Mouse (Mus musculus): ENCODE measurements around the gene Atcay. TPM values are rescaled to one million over a fixed set of nuclear protein-coding genes. Genes with fewer than 3 reads are reported as not detected.

The Atcay gene
- total RNA-seq, 2 experiments from 2014 or later: not detected

DNA sequence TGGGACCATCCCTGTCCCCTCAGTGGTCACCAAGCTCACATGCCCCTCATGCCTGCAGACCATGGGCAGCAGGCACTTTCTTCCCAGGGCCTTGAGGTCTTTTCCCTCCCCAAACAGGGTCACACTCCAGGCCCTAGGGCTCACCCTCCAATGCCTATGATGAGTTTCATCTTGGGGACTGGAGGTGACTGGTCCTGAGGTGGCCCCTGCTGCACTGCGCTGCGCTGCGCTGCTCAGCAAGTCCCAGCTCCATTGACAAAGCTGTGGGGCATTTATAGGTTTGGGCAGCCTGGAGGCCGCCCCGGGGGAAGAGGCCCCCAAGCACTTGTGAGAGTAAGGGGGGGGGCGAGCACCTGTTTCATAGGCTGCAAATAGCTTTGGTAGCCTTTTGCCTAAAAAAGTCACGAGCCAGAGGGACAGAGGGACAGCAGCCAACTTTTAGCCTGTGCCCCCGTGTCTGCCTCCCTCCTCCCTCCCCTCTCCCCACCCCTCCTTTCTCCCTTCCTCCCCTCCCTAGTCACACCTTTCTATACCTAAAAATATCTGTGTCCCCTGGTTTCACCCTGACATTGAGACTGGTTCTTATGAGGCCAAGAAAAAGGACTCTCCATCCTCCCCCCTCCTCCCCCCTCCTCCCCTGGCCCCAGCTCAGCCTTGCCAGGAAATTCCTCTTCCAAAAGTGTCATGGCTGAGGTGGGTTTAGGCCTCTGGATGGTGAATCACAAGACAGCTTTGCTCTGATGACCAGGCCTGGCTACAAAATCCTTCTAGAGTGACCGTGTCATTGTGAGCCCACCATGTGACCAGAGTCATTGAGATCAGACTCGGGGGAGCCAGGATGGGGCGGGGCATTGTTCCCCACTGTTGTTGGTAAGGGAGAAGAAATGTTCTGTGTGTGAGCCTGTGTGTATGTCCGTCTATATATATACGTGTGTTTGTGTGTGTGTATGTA, 28.6 kb downstream of the Atcay start, which contains the start of gene Nmrk2:
Nmrk2 (minus strand) TSS at position 245 of the 952 bp plus-strand sequence.
- ATAC-seq (replicated peaks; ENCODE audit: poor library complexity, severe bottlenecking): no peak

DNA sequence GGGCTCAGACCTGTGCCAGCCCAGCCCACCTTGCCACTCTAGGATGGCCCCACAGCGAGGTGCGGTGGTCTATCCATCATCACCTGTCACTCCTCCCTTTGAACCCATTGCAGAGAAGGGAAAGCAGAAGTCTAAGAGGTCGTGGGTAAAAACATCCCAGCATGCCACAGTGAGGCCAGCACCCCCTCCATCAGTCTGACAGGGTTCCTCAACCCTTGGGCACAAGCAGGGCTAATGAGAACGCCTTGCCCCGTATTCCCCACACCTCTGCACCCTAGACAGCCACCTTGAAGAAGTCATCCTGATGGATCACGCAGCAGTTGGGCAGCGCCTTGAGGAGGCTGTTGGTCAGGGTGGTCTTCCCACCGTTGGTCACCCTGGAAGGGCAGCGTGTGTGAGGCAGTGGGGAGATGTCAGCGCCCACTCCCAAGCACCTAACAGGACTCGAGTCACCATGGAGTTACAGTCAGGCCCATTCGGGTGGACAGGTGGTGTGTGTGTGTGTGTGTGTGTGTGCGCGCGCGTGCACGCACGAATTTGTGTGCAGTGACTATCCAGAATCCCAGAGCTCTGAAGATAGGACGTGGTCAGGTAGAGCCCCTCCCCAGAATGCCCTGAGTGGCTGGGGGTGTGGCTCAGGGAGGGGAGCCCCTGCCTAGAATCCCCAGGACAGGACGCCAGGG, 29.9 kb downstream of the Atcay start:
- ATAC-seq (replicated peaks; ENCODE audit: poor library complexity, severe bottlenecking): no peak

DNA sequence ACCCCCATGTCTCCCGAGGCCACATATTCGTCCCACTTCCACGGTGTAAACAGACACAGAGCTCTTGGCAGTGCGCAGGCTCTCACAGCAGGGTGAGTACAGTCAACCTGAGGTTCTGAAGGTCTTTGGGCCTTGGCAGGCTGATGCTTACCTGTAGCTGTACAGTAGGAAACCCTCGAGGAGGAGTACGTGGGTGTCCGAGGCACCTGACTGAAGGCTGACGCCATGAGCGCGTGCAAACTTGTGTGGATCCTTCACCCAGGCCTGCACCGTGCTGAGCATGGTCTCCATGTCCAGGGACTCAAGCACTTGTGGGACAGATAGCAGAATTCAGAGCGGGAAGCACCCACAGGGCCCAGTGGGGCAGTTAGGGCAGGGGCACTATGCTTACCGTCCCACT, 30.5 kb downstream of the Atcay start:
- ATAC-seq (replicated peaks; ENCODE audit: poor library complexity, severe bottlenecking): no peak

DNA sequence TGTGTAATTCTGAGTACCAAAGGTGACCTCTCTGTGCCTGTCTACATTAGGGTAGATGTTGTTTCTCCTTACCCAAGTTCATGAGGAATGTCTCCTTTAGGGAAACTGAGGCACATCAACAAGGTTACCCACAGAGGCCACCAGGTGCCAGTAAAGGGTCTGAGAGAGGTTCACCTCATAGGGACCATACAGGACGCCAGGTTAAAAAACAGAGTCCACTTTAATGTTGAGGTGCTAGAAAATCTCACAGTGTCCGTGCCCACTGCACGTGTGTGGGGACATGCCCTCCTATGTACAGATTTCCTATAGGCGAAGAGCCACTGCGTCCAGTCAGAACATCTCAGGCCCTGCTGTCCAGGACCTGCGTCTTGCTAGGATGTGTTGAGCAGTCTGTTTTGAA, 31.6 kb downstream of the Atcay start:
- ATAC-seq (replicated peaks; ENCODE audit: poor library complexity, severe bottlenecking): no peak

DNA sequence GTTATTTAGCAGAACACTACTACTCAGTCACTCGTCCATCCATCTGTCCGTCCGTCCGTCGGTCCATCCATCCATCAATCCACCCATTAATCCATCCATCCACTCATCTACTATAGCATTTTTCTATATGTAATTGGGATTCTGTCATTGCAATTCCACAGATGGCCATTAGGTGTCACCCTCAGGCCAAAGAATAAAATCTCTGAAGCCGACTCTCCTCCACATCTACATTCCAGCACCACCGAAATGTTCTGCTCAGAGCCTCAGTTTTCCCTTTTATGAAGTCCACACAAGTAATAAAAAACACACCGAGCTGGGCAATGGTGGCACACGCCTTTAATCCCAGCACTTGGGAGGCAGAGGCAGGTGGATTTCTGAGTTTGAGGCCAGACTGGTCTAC, 32.4 kb downstream of the Atcay start:
- peak; percentile 45 for ATAC-seq (replicated peaks; ENCODE audit: poor library complexity, severe bottlenecking)

DNA sequence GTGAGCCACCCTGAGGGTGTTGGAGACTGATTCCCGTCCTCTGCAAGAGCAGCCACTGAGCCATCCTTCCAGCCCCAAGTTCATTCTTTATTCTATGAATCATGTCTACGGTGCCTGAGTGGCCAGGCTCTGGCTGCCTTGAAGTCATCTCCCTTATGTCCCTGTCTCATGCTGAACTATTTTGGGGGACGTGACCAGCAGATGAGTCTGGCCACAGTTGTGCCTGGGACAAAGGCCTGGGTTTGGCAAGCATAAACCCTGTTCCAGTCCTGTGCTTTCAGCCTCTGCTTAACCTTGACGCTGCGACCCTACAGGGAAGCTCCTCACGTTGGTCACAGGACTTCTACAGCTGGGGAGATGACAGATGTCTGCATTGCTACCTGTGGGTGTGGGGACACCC, 33.3 kb downstream of the Atcay start:
- ATAC-seq (replicated peaks; ENCODE audit: poor library complexity, severe bottlenecking): no peak

DNA sequence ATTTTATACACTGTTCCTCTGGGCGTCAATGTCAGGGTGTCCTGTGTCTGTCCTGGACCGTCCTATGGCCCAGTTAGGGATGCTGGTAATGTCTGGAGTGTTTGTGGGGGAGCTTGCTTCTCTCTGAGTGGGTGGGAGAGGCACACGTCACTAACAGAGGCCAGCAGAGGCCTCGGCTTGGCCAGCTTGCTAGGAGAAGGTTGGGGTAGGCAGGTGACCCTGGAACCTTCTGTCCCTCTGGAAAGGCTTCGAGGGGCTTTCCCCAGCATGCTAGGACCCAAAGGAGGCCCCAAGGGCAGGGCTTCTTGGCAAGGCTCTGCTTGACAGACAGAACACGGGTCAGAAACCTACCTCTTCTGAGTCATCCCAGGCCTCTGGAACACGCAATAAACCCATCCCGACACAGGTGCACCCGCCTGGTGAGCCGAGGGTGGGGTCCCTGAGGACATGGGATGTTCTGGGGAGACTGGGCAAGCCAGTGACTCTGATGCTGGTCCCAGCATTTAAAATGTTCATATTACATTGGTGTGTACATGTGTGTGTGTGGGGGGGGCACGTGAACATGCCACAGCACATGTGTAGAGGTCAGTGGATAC, 34.1 kb downstream of the Atcay start:
- ATAC-seq (replicated peaks; ENCODE audit: poor library complexity, severe bottlenecking): no peak

DNA sequence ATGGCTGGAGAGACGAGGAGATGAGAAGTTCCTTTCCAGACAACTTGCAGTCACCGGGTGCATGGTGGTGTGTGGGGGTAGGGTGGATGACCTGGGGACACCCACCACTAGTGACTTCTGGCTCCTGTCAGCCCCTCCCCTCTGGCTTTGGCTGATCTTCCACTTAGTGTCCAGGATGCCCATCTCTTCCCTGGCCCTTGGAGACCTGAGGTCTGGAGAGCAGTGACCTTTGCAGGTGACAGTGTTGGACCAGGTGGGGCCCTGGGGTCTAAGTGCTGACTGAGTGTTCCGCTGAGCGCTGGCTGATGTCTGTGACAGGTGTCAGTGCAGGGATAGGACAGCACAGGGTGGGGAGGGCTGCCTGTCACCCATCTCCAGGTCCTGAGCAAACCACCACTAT, 35.3 kb downstream of the Atcay start:
- ATAC-seq (replicated peaks; ENCODE audit: poor library complexity, severe bottlenecking): no peak

DNA sequence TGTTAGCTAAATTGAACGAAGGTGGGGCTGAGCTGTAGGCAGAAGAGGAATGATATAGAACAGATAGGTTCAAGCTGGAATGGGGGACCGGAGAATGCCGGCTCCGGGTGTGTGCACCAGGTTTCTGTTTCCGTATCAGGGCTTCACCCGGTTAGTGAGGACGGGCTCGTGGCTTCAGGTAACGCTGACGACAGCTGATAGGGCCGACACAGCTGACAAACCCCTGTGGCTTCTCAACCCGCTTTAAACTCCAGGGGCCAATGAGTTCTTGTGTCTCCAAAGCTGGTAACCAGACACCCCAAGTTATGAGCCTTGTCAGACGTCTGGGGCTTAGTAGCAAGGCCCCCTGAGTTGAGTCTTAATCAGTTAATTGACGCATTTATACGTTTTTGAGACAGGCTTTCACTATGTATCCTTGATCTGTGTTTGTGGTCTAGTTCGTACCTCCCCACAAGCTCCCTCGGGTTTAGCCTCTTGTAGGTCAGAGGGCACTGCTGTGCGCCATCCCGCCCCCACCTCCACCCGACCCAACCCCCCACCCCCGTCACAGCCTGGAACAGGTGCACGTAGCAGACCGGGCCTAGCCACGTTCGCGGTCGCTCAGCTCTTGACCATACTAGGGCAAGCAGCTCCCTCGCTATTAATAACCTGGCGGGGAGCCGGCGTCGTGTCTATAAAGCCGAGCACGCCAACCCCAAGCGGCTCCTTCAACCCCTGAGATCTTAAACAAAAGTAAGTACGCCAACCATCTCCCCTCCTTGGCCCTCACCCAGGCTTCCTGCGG, 36.5 kb downstream of the Atcay start:
- ATAC-seq (replicated peaks; ENCODE audit: poor library complexity, severe bottlenecking): no peak

DNA sequence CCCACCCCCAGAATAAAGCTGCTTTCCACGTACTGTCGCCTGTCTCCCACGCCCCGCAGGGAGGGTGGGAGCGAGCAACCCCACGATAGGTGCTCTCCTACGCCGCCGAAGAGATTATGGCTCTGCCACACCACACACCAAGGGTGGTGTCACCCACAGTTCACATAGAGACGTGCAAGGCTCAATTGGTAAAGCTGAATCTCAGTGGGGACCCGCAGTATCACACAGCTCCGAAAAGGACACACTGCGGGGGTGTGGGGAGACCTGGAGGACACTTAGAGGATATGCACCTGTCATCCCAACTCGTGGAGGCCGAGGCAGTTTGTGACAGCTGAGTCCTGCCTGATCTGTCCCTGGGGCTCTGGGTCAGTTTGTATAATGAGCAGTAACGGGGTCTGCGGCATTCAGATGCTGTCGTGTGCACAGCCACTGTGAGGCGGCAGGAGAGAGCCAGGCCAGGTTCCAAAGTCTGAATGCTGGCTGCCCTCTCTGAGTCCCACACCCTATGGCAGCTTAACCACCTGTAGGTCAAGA, 37.6 kb downstream of the Atcay start:
- ATAC-seq (replicated peaks; ENCODE audit: poor library complexity, severe bottlenecking): no peak

DNA sequence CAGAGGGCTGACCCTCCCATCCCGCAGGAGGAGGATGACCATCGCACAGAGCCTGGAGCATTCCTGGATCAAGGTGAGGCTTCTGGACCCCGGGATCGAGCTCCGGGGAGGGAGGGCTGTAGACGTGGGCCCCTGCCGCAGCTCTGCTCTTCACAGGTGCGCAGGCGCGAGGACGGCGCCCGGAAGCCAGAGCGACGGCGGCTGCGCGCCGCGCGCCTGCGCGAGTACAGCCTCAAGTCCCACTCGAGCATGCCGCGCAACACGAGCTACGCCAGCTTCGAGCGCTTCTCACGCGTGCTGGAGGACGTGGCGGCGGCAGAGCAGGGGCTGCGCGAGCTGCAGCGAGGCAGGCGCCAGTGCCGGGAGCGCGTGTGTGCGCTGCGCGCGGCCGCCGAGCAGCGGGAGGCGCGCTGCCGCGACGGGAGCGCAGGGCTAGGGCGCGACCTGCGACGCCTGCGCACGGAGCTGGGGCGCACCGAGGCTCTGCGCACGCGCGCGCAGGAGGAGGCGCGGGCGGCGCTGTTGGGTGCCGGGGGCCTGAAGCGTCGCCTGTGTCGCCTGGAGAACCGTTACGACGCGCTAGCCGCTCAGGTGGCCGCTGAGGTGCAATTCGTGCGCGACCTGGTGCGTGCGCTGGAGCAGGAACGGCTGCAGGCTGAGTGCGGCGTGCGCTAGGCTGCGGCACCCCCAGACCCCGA, 38.2 kb downstream of the Atcay start:
- ATAC-seq (replicated peaks; ENCODE audit: poor library complexity, severe bottlenecking): peak; percentile 38

DNA sequence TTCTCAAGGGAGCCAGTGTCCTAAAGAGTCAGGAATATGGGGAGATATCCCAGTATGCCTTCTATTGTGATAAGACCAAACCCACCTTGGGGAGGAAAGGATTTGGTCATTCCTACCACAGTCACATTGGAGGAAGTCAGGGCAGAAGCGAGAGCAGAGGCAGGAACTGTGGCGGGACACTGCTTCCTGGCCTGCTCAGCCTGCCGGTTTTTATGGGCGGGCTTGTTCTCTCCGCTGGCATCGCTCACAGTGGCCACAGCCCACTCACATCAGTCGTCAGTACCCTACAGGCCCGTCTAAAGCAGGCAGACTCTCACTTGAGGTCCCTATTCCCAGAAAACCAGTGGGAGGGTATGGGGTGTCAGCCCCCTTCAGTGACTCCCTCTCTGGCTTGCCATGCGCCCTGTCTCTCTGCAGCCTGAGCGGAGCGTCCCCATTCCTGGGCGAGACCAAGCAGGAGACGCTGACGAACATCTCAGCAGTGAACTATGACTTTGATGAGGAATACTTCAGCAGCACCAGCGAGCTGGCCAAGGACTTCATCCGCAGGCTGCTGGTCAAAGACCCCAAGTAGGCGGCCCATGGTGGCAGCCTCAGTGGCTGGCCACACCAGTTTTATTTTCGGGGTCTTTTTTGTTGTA, 39.2 kb downstream of the Atcay start:
- peak; percentile 55 for ATAC-seq (replicated peaks; ENCODE audit: poor library complexity, severe bottlenecking)

DNA sequence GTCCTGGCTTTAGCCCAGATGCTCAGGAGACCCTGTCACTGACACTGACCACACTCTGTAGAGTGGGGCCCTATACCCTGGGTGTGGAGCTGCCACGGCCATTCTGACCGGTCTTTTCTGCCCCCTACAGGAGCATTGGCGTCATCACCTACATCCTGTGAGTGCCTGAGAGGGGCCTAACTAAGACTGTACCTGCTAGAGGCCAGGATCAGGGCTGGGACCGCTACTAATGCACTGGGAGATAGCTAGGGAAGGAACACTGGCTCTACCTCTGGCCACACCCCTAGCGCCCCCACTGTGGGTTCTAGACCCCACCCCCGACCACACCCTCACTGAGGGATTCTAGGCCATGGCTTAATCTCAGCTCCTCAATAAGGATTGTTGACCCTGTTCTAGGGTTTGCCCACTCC, 39.7 kb downstream of the Atcay start:
- ATAC-seq (replicated peaks; ENCODE audit: poor library complexity, severe bottlenecking): peak; percentile 6; the same call in 1 of the 2 replicates

DNA sequence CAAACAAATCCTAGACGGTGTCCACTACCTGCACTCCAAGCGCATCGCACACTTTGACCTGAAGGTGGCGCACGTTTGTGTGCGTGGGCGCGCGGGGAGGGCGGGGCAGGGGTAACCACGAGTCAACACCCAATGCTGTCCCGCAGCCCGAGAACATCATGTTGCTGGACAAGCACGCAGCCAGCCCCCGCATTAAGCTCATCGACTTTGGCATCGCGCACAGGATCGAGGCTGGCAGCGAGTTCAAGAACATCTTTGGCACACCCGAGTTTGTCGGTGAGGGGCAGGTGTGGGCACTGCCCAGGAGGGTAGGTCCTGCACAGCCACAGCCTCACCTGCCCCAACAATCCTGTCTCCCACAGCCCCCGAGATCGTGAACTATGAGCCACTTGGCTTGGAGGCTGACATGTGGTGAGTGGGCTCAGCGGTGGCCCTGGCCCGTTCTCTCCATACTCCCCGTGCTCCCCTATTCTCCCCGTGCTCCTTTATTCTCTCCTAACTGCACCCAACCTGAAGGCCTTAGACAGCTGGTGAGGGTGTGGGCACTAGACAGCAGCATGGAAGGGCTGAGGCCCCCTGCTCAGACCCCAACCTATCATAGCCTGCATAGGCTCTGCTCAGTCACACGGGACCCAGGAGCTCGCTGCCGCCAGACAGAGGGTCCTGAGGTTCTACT, 40.3 kb downstream of the Atcay start:
- 0 out of 2 replicates have a peak, but pooled peaks have one; percentile 5 for ATAC-seq (replicated peaks; ENCODE audit: poor library complexity, severe bottlenecking)

DNA sequence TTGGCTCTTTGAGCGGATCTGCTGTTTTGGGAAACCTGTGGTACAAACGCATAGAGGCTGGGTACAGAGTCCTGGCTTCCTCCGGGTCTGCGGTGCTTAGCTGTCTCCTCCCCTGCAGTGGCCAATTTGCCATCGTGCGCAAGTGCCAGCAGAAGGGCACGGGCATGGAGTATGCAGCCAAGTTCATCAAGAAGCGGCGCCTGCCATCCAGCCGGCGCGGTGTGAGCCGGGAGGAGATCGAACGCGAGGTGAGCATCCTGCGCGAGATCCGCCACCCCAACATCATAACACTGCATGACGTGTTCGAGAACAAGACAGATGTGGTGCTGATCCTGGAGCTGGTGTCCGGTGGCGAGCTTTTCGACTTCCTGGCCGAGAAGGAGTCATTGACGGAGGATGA, 40.8 kb downstream of the Atcay start:
- no peak for ATAC-seq (replicated peaks; ENCODE audit: poor library complexity, severe bottlenecking)

DNA sequence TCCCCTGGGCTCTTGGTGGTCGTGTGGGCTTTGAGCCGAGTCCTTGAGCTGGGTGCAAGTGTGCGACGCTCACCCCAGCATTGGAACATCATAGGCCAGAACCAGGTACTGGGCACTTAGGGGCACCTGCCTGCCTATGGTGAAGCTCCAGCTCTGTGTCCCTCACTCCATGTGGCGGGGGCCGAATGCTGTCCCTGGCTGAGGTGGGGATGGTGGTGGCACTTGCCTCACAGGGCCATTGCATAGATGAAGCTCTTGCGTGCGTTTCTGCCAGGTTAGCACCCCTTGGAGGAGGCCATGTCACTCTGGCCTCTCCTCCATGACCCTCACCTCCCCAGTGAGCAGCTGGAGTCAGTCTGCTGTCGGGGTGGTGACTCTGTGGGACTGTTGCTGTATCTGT, 43.5 kb downstream of the Atcay start:
- ATAC-seq (replicated peaks; ENCODE audit: poor library complexity, severe bottlenecking): no peak

DNA sequence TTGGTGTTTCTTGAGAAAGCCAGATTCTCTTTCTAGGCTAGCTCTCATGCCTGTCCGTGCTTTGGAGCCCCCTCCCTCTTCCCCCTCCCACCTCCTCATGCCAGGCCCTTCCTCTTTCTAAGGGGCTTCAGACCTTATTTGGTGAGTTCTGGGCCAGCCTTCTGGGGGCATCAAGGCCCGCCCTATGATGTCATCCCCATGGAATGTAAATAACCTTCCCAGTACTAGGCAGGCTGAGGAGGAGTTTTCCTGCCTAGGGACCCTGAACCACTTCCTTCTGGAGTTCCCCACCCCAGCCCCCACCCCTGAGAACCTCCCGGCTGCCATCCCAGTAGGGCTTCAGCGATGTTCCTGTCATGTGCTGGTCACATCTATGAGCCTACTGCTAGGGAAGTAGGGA, 45.9 kb downstream of the Atcay start:
- no peak for ATAC-seq (replicated peaks; ENCODE audit: poor library complexity, severe bottlenecking)

DNA sequence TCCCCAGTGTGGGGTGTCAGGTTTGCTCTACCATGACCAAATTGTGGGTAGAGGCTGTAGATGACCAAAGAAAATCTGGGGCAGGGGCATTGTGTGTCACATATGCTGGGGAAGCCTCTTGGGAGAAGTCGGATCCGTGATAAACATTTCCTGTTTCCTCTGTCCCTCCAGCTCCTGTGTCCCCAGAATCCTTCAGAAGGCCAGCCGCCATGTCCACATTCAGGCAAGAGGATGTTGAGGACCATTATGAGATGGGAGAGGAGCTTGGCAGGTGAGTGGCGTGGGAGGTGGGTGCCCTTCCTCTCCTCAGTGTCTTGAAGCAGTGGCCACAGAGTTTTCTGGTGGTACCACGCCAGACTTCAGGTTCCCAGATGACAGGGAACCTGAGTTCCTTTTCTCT, 46.8 kb downstream of the Atcay start, which contains the start of gene 4930442H23Rik:
4930442H23Rik (minus strand) TSS at position 45 of the 400 bp plus-strand sequence.
- no peak for ATAC-seq (replicated peaks; ENCODE audit: poor library complexity, severe bottlenecking)
